Mouse (Mus musculus): ENCODE measurements around the gene Fyco1. TPM values are rescaled to one million over a fixed set of nuclear protein-coding genes. Genes with fewer than 3 reads are reported as not detected.
"Not testable (repeated sequence)": the region's sequence is repeated elsewhere in the genome, so short reads cannot be mapped to it uniquely, and the experiment has no call there.

The Fyco1 gene
- total RNA-seq, 2 experiments from 2014 or later: 12.6 to 21.4 TPM

DNA sequence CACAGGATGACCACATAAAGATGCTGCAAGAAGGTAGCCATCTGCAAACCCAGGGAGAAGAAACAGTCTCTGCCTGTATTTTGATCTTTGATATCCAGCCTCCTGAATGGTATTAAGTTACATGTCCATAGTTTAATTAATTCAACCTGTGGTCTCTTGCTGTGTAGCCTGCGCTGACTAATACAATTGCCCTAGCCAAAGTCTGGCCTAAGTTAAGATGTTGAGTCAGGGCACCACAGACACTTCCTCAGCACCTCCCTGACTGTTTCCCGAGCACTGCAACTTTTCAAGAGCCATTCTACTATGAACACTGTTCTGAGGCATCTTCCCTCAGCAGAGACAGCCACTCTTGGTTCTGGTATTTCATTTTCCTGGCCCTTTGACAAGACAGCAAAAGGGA lies 33.1 kb downstream of the Fyco1 start:
- no peak for ATAC-seq (replicated peaks; ENCODE audit: low FRiP score, poor library complexity, severe bottlenecking)

GRCm38 (mm10) chr9:123815996-123816395 lies 35.7 kb downstream of the Fyco1 start:
- ATAC-seq (replicated peaks; ENCODE audit: low FRiP score, poor library complexity, severe bottlenecking): no peak

- no peak for ATAC-seq (replicated peaks; ENCODE audit: low FRiP score, poor library complexity, severe bottlenecking)
Measured at GRCm38 (mm10) chr9:123815444-123815843, 36.3 kb downstream of the Fyco1 start.

DNA sequence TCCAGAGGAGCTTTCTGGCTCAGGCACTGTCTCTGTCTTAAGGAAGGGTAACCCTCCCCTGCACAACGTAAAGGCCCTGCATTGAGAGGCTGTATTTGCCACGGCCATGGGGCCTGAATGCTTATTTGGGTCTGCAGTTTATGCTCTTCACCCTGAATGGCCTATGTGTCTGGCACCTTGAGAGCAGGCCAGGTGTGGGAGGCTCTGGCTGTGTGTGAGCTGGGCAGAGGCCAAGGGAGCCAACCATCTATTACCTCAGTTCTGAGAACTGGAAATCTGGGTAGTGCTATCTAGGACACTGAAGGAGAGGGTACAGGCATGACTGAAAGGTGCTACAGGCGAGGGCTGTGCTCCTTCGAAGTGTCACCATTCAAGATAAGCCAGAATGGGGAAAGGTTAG lies 36.9 kb downstream of the Fyco1 start:
- ATAC-seq (replicated peaks; ENCODE audit: low FRiP score, poor library complexity, severe bottlenecking): no peak

DNA sequence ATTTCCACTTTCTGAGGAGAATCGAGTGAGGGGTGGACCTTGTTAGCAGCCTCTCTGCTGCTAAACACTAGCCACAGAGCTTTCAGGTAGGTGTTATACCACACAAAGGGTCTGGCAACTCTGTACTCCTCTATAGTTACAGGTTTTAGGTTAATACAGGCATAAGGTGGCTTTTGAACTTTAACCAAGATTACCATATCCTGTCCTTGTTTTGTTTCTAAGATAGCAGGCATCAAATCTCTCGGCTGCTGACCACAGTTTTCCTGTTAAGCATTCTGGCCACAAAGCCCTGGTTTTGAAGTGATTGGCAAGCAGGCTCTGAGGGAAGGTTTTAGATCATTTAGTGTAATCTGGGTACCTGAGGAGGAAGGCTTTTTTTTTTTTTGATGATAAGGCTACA lies 37.4 kb downstream of the Fyco1 start:
- ATAC-seq (replicated peaks; ENCODE audit: low FRiP score, poor library complexity, severe bottlenecking): no peak

GRCm38 (mm10) chr9:123811831-123812230 lies 39.9 kb downstream of the Fyco1 start:
- ATAC-seq (replicated peaks; ENCODE audit: low FRiP score, poor library complexity, severe bottlenecking): no peak

DNA sequence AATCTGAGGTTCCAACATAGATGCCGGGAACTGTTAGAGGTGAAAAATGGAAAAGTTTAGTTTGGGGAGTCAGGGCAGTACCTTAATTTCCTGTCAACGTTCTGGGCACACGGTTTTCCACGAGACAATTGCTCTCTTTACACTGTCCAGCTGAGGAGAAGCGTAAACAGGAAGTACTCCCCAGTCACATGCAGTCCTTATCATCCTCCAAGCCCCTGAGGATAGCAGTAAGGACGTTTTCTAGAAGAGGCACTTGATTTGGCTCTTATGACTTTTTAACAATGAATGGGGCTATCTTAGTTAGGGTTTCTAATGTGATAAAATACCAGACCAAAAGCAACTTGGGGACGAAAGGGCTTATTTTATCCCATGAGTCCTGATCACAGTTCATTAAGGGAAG lies 43.1 kb downstream of the Fyco1 start:
- no peak for ATAC-seq (replicated peaks; ENCODE audit: low FRiP score, poor library complexity, severe bottlenecking)

- ATAC-seq (replicated peaks; ENCODE audit: low FRiP score, poor library complexity, severe bottlenecking): no peak
Measured at GRCm38 (mm10) chr9:123806267-123806666, 45.4 kb downstream of the Fyco1 start, which contains the start of gene Cxcr6. TSS of gene Cxcr6 (plus strand) at chr9:123806475.

DNA sequence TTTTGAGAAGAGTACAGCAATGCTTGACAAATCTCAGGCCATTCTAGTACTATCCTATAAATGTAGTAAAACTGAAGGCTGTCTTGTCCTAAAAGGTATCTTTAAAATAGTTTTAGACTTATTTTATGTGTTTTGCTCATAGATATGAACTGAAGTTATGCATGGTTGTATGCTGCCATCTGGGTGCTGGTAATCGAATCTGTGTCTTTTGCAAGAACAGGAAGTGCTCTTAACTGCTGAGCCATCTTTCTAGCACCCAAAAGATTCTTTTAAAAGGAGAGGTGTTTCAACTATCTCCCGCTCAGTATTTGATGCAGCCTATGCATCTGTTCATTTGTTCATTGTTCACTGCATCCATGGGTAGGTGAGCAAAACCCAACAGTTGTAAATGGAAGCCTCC lies 46.5 kb downstream of the Fyco1 start:
- no peak for ATAC-seq (replicated peaks; ENCODE audit: low FRiP score, poor library complexity, severe bottlenecking)

DNA sequence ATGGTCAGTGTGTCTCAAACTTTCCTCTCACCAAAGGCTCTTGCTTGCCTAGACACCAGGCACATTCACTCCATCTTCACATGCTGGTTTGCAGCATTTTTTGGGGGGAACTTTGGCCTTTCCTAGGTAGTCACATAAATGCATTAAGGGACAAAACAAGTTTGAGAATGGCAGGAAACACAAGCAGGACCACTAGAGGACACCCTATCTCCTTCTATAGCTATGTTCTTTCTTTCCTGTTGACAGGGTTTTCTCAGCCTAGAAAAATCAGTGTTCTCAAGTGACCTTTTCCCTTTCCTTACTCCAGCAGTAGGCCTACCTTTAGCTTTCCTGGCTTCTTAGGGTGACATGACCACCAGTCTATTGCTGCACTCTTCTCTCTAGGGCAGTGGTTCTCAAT lies 48.8 kb downstream of the Fyco1 start:
- no peak for ATAC-seq (replicated peaks; ENCODE audit: low FRiP score, poor library complexity, severe bottlenecking)

GRCm38 (mm10) chr9:123802421-123802820 lies 49.3 kb downstream of the Fyco1 start:
- no peak for ATAC-seq (replicated peaks; ENCODE audit: low FRiP score, poor library complexity, severe bottlenecking)

DNA sequence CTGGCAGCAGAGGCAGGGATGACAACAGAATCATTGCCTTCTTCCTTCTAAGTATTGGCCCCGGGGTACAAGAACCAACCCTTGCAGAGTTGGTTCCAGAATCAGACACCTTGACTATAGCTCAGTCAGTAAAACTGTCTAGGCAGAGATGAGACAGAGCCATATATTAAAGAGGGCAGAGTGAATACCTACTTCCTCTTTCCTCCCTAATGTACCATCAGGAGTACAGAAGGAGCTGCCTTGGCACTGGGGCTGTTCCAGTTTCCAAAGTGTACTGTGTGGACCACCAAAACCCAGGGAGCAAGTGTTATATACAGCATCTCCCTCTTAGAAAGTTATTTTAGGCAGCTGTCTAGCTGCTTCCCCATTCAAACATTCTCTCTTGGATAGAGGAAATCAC lies 50.2 kb downstream of the Fyco1 start:
- ATAC-seq (replicated peaks; ENCODE audit: low FRiP score, poor library complexity, severe bottlenecking): no peak

DNA sequence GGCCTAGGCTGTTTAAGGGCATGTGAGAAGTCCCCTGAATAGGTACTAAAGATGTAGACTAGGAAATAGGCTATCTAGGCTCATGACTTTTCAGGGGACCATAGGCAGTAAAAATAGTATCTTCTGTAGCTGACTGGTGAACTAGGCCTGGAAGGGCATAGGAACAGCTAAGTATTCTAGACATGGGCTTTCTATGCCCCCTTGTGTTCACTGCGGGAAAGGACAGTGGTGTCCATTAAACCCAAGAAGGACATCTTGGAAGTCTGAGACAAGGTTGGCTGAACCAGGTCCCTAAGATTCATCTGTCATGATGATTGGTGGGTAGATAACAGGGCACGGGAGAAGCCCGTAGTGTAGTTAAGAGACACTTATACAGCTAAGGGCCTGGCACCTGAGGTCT lies 55.5 kb downstream of the Fyco1 start:
- ATAC-seq (replicated peaks; ENCODE audit: low FRiP score, poor library complexity, severe bottlenecking): peak; percentile 56; the same call in 1 of the 2 replicates

DNA sequence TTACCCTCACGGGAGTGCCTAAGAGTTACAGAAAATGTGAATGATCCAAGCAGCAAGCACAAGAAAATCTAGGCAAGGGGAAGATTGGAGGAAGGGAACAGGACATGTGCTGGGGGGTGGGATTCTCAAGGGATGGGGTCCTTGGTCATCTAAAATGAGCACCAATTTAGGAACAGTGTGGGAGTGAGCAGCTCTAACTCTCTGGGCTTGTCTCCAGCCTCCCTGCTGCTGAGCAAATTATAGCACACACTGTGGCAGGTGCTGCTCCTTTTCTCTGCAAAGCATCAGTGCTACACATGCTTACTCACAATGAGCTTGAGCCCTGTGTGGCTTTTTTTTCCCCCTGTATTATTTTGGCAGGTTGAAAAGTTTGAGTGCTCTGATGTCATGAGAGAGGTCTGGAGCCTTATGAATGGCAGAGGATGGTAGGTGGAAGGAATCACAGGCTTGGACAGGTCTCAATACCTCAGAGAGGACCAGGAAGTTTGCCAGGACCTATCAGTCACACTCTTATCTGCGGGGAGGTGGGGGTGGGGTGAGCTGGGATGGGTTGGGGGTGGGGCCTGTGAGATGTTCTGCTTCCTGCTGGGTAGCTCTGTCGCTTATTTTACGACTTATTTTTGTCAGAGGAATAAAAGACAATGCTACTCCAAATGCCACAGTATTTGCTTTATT lies 62.7 kb downstream of the Fyco1 start:
- ATAC-seq (replicated peaks; ENCODE audit: low FRiP score, poor library complexity, severe bottlenecking): no peak

DNA sequence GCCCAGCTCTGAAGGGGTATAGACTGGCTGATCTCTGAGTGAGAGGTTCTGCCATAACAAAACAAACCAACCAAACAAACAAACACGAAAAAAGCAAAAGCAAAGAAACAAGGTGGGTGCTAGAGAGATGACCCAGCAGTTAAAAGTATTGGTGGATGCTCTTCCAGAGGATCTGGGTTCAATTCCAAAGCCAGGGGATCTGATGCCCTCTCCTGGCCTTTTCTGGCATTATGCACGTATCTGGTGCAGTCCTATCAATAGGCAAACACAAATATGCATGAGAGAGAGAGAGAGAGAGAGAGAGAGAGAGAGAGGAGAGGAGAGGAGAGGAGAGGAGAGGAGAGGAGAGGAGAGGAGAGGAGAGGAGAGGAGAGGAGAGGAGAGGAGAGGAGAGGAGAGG lies 78.4 kb downstream of the Fyco1 start:
- not testable (repeated sequence) for ATAC-seq (replicated peaks; ENCODE audit: low FRiP score, poor library complexity, severe bottlenecking)

DNA sequence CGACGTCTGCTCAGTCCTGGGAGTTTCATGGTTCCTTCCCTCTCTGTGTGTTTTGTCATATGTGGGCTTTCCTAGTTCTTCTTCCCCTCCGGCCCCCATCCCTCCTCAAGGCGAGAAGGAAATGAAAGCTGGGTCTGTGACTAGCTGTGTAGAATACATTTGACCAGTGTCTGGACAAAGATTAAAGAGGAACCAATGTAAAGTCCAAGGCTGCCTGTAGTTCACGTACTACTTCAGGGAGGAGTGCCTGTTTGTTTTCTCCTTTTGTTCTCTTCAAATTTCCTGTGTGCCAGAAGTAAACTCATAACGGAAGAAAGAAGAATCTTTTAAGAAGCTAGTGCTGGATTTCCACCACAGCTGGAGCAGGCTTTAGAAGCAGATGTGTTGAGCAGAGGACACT lies 82.2 kb downstream of the Fyco1 start:
- ATAC-seq (replicated peaks; ENCODE audit: low FRiP score, poor library complexity, severe bottlenecking): no peak

DNA sequence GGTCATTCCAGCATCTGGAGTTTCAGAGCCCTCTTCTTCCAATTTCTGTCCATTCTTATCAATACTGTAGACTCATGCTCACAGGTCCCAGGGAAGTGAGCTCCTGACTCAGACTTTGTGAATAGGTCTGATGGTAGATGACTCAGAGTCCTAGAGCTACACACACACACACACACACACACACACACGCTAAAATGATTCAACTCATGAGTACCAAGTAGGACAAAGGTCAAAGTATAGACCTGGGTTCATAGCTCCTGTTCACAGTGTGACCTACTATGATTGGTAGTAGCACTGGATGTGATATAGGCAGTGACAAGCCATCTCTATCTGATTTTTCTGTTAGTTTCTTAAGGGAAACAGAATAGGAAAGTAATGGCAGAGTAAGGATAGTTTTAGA lies 83.3 kb downstream of the Fyco1 start:
- no peak for ATAC-seq (replicated peaks; ENCODE audit: low FRiP score, poor library complexity, severe bottlenecking)

DNA sequence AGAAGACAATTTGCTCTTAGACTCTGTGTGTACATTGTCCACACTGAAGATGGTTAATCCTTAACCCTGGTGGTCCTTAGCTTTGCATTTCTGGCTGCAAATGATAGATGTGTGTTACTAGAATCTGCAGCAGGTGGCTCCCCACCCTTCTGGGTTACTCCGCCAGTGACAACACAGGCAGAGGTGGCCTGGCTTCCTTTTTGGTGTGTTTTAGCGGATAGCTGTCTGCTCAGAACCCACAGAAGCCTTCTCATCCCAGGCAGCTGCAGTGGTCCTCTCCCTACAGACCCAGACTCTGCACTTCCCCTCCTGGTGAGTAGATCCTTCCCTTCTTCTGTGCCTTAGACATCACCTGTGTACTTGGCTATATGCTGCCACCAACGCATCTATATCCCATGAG lies 84.7 kb downstream of the Fyco1 start:
- ATAC-seq (replicated peaks; ENCODE audit: low FRiP score, poor library complexity, severe bottlenecking): no peak; the same call in 1 of the 2 replicates

GRCm38 (mm10) chr9:123763771-123764170 lies 87.9 kb downstream of the Fyco1 start:
- no peak for ATAC-seq (replicated peaks; ENCODE audit: low FRiP score, poor library complexity, severe bottlenecking)

DNA sequence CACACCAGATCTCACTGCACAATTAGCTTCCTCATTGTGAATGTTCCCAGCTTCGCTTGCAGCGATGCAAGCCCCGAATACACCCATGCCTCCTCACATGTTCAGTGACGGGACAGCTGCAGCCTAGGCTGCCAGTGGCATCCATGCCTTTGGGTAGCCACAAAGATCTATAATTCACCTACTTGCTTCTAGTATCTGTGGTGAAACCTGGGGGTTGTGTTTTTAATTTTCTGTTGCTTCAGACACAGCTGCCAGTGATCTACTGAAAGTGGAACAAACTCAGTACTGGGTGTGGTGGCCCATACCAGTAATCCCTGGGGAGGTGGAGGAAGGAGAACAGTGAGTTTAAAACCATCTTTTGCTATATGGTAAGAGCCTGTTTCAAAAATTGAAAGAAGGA lies 88.8 kb downstream of the Fyco1 start:
- ATAC-seq (replicated peaks; ENCODE audit: low FRiP score, poor library complexity, severe bottlenecking): no peak

DNA sequence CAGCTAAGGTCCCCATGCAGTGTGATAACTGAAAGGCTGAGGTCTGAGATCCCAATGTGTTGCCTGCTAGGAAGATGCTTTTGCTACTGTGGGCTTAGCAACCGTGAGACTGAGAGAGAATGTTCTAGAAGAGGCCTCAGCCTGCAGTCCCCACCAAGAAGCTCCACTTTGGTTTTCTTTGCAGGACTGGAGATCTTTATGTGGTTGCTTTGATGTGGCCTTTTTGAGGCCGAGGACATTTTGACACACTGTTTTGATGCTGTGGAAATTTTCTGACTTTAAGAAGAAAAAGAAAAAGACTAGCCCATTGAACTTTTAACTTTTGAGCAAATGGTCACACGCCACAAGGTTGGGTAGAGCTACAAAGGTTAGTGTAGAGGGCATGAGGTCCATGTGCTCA lies 90.9 kb downstream of the Fyco1 start:
- ATAC-seq (replicated peaks; ENCODE audit: low FRiP score, poor library complexity, severe bottlenecking): no peak

DNA sequence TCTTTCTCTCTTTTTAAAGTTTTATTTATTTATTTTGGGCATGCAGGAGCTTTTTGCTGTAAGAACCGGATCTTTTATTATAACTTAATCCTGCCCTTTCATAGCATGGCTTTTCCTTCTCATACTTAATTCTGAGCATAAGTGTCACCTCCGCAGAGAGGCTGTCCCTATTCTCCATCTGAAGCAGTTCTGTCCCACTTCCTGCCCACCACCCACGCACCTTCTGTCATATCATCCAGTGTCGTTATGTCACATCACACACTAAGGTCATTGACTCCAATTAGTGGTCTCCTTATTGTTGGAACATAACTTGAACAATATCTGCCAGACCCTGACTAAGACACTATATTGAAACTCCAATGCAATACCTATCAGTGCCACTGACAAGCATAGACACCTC lies 93.1 kb downstream of the Fyco1 start:
- ATAC-seq (replicated peaks; ENCODE audit: low FRiP score, poor library complexity, severe bottlenecking): no peak
